Mouse (Mus musculus): ENCODE results near the gene Kcns3. TPM values are rescaled to one million over a fixed set of nuclear protein-coding genes. Genes with fewer than 3 reads are reported as not detected.

Kcns3 gene
- not detected for polyA plus RNA-seq (2012; fragmentation: generic; extraction: Trizol)

DNA sequence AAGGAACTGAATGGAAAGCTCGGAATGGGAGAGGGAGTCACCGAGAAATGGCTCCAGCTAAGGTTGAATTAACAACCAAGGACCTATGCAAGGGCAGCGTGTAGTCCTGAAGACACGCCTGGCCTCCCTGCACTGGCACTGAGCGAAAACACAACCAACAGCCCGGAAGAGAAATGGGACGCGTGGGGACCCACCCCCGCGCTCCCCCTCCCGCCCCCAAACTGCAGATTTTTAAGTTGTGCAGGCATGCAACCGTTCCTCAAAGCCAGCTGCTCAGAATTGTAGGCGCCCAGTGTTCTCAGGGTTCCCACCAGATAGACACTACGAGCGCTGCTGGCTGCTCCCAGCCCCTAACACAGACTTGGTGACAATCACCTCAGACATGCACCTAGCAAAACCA, at the start of gene Kcns3:
Gene Kcns3 (minus strand): TSS at position 42 of the 400 bp plus-strand sequence.
- Histone ChIP-seq H3ac (ENCODE audit: control insufficient read depth, insufficient read length) (no peak within 1 kb of the TSS), H3K36me3 (ENCODE audit: control insufficient read depth, insufficient read depth) (no peaks in the 10 kb centered on the region), H3K27me3 (ENCODE audit: control insufficient read depth, insufficient read depth, insufficient read length) (no peaks in the 10 kb centered on the region), H3K4me3 (no peak within 1 kb of the TSS), H3K79me2 (ENCODE audit: control insufficient read depth, insufficient read depth) (no peaks in the 10 kb centered on the region), H3K4me2 (ENCODE audit: low read depth) (no peak within 1 kb of the TSS)
- TF ChIP-seq MYOD1 (IDR thresholded peaks at IDR 0.05; ENCODE audit: control insufficient read depth in 1 of 3, insufficient read length in 2 of 3, low read depth in 2 of 3) (no peak), MYOG (IDR thresholded peaks at IDR 0.05; ENCODE audit: control insufficient read depth in 1 of 3, insufficient read depth in 1 of 3, insufficient read length in 2 of 3, low read depth in 2 of 3) (no peak), USF1 (IDR thresholded peaks at IDR 0.05; ENCODE audit: low read depth) (no peak), POLR2AphosphoS2 (IDR thresholded peaks at IDR 0.05; ENCODE audit: insufficient read length, low read depth) (no peak), TCF12 (IDR thresholded peaks at IDR 0.05; ENCODE audit: insufficient read depth, poor library complexity, severe bottlenecking) (no peak), E2F4 (IDR thresholded peaks at IDR 0.05; ENCODE audit: insufficient read depth) (no peak), SRF (IDR thresholded peaks at IDR 0.05; ENCODE audit: control insufficient read depth, insufficient read length, low read depth) (no peak), REST (IDR thresholded peaks at IDR 0.05; ENCODE audit: insufficient read depth, insufficient read length) (no peak), MAX (IDR thresholded peaks at IDR 0.05; ENCODE audit: low read depth) (no peak), CEBPB (IDR thresholded peaks at IDR 0.05; ENCODE audit: insufficient read depth, poor library complexity, severe bottlenecking) (no peak), POLR2A (IDR thresholded peaks at IDR 0.05; ENCODE audit: insufficient read length, low read depth) (no peak), TCF3 (IDR thresholded peaks at IDR 0.05; ENCODE audit: insufficient read length, low read depth) (no peak)

DNA sequence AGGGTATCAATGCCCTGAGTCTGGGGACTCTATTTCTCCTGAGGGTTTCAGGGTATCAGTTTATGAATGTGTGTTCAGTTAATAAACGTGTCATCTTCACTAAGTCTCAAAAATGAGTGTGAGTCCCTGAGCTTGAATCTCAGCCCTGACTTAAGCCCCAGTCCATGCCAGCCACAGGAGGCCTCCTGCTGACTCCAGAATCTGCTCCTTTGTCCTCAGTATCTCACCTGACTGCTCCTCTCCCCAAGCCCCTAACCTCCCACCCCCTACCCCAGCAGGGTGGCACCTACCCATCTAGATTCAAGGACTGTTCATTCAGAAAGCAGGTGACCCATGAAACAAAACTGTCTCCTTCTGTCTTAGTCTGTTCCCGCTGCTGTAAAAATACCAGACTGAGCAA, 47.7 kb upstream of the Kcns3 start:
- H3K4me2 ChIP-seq (ENCODE audit: low read depth) = no peak overlapping the region
- no peaks in the 10 kb centered on the region for H3K79me2 ChIP-seq (ENCODE audit: control insufficient read depth, insufficient read depth)
- TF ChIP-seq USF1 (IDR thresholded peaks at IDR 0.05; ENCODE audit: low read depth) (no peak), POLR2AphosphoS2 (IDR thresholded peaks at IDR 0.05; ENCODE audit: insufficient read length, low read depth) (no peak), MAX (IDR thresholded peaks at IDR 0.05; ENCODE audit: low read depth) (no peak), REST (IDR thresholded peaks at IDR 0.05; ENCODE audit: insufficient read depth, insufficient read length) (no peak), TCF3 (IDR thresholded peaks at IDR 0.05; ENCODE audit: insufficient read length, low read depth) (no peak), E2F4 (IDR thresholded peaks at IDR 0.05; ENCODE audit: insufficient read depth) (no peak), SRF (IDR thresholded peaks at IDR 0.05; ENCODE audit: control insufficient read depth, insufficient read length, low read depth) (no peak), CEBPB (IDR thresholded peaks at IDR 0.05; ENCODE audit: insufficient read depth, poor library complexity, severe bottlenecking) (no peak), MYOG (IDR thresholded peaks at IDR 0.05; ENCODE audit: control insufficient read depth in 1 of 3, insufficient read depth in 1 of 3, insufficient read length in 2 of 3, low read depth in 2 of 3) (no peak), POLR2A (IDR thresholded peaks at IDR 0.05; ENCODE audit: insufficient read length, low read depth) (no peak), TCF12 (IDR thresholded peaks at IDR 0.05; ENCODE audit: insufficient read depth, poor library complexity, severe bottlenecking) (no peak)
- no peak overlapping the region for H3ac ChIP-seq (ENCODE audit: control insufficient read depth, insufficient read length)
- H3K27me3 ChIP-seq (ENCODE audit: control insufficient read depth, insufficient read depth, insufficient read length) = no peaks in the 10 kb centered on the region
- no peak overlapping the region for H3K4me3 ChIP-seq
- no peaks in the 10 kb centered on the region for H3K36me3 ChIP-seq (ENCODE audit: control insufficient read depth, insufficient read depth)

DNA sequence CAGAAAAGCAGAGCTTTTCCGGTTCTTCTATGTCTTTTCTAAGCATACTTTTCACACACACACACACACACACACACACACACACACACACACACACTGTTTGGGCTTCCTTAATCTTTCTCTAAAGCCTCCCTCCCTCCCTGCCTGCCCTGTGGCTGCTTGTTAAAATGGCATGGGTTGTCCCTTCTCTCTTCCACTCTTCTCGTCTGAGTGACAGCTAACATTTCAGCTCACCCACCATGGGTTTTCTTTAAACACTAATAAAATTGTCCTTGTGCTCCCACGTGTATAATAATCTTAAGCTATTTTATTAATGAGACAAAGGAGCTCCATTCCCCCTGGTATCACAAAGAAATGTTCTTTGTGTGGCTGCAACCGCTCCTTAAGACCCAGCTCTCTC, 47.2 kb upstream of the Kcns3 start:
- H3K36me3 ChIP-seq (ENCODE audit: control insufficient read depth, insufficient read depth) = no peaks in the 10 kb centered on the region
- H3K79me2 ChIP-seq (ENCODE audit: control insufficient read depth, insufficient read depth) = no peaks in the 10 kb centered on the region
- TF ChIP-seq POLR2AphosphoS2 (IDR thresholded peaks at IDR 0.05; ENCODE audit: insufficient read length, low read depth) = no peak
- TF ChIP-seq TCF12 (IDR thresholded peaks at IDR 0.05; ENCODE audit: insufficient read depth, poor library complexity, severe bottlenecking) = no peak
- TF ChIP-seq POLR2A (IDR thresholded peaks at IDR 0.05; ENCODE audit: insufficient read length, low read depth) = no peak
- TF ChIP-seq TCF3 (IDR thresholded peaks at IDR 0.05; ENCODE audit: insufficient read length, low read depth) = no peak
- no peak overlapping the region for H3ac ChIP-seq (ENCODE audit: control insufficient read depth, insufficient read length)
- no peak overlapping the region for H3K4me2 ChIP-seq (ENCODE audit: low read depth)
- H3K4me3 ChIP-seq = no peak overlapping the region
- H3K27me3 ChIP-seq (ENCODE audit: control insufficient read depth, insufficient read depth, insufficient read length) = no peaks in the 10 kb centered on the region

DNA sequence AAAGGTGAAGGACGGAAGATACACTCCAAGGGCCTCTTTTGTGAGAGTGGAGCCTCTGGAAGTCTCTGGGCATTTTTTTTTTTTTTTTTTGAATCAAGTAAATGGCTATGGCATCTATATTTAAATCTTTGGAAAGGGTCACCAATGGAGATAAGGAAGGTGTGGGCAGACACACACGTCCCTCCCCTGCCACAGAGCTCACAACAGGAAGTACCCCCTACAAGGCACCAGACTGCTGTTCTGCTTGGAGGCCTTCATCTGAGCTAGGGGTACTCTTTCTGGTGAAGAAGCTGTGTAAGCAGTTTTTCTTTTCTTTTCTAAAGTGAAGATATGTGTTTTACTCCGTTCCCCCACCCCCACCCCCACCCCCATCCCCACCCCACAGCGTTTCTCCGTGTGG, 46.0 kb upstream of the Kcns3 start:
- Histone ChIP-seq H3K79me2 (ENCODE audit: control insufficient read depth, insufficient read depth) (no peaks in the 10 kb centered on the region), H3K27me3 (ENCODE audit: control insufficient read depth, insufficient read depth, insufficient read length) (no peaks in the 10 kb centered on the region), H3K4me2 (ENCODE audit: low read depth) (no peak overlapping the region), H3ac (ENCODE audit: control insufficient read depth, insufficient read length) (no peak overlapping the region), H3K36me3 (ENCODE audit: control insufficient read depth, insufficient read depth) (no peaks in the 10 kb centered on the region), H3K4me3 (no peak overlapping the region)
- no peak for TF ChIP-seq POLR2AphosphoS2 (IDR thresholded peaks at IDR 0.05; ENCODE audit: insufficient read length, low read depth)
- no peak for TF ChIP-seq MAX (IDR thresholded peaks at IDR 0.05; ENCODE audit: low read depth)
- no peak for TF ChIP-seq USF1 (IDR thresholded peaks at IDR 0.05; ENCODE audit: low read depth)
- no peak for TF ChIP-seq TCF12 (IDR thresholded peaks at IDR 0.05; ENCODE audit: insufficient read depth, poor library complexity, severe bottlenecking)
- no peak for TF ChIP-seq TCF3 (IDR thresholded peaks at IDR 0.05; ENCODE audit: insufficient read length, low read depth)
- TF ChIP-seq CEBPB (IDR thresholded peaks at IDR 0.05; ENCODE audit: insufficient read depth, poor library complexity, severe bottlenecking) = no peak
- no peak for TF ChIP-seq MYOG (IDR thresholded peaks at IDR 0.05; ENCODE audit: control insufficient read depth in 1 of 3, insufficient read depth in 1 of 3, insufficient read length in 2 of 3, low read depth in 2 of 3)
- TF ChIP-seq REST (IDR thresholded peaks at IDR 0.05; ENCODE audit: insufficient read depth, insufficient read length) = no peak
- no peak for TF ChIP-seq POLR2A (IDR thresholded peaks at IDR 0.05; ENCODE audit: insufficient read length, low read depth)
- no peak for TF ChIP-seq SRF (IDR thresholded peaks at IDR 0.05; ENCODE audit: control insufficient read depth, insufficient read length, low read depth)
- TF ChIP-seq E2F4 (IDR thresholded peaks at IDR 0.05; ENCODE audit: insufficient read depth) = no peak
- no peak for TF ChIP-seq MYOD1 (IDR thresholded peaks at IDR 0.05; ENCODE audit: control insufficient read depth in 1 of 3, insufficient read length in 2 of 3, low read depth in 2 of 3)

DNA sequence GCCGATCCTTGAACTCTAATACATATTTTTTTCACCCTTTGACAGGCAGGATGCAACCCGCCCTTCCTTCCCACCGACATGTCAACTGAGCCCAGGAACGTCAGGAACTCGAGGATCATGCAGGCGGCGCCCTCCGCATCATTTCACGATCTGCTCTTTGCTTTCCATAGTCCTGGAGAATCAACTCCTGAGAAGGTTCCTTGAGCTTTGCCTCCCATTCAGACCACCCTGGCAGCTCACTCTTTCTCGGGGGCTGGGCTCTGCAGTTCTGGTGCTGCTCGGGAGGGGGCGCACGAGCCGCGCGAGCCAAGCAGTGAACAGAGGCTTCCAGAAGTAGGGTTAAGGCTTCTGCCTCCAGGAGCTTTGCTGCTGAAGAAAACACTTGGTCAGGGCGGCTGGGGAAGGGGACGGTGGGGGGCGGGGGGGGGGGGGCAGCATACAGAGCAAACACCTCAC, 45.3 kb upstream of the Kcns3 start:
- peak overlapping the region; percentile 38 for H3K4me2 ChIP-seq (ENCODE audit: low read depth)
- H3K27me3 ChIP-seq (ENCODE audit: control insufficient read depth, insufficient read depth, insufficient read length) = no peaks in the 10 kb centered on the region
- no peaks in the 10 kb centered on the region for H3K36me3 ChIP-seq (ENCODE audit: control insufficient read depth, insufficient read depth)
- H3K4me3 ChIP-seq = no peak overlapping the region
- TF ChIP-seq MYOG (IDR thresholded peaks at IDR 0.05; ENCODE audit: control insufficient read depth in 1 of 3, insufficient read depth in 1 of 3, insufficient read length in 2 of 3, low read depth in 2 of 3) (no peak), REST (IDR thresholded peaks at IDR 0.05; ENCODE audit: insufficient read depth, insufficient read length) (no peak), E2F4 (IDR thresholded peaks at IDR 0.05; ENCODE audit: insufficient read depth) (no peak)
- H3ac ChIP-seq (ENCODE audit: control insufficient read depth, insufficient read length) = no peak overlapping the region
- H3K79me2 ChIP-seq (ENCODE audit: control insufficient read depth, insufficient read depth) = no peaks in the 10 kb centered on the region

All from myocyte (in vitro differentiated cells).